Mouse (Mus musculus): Measurements from ENCODE around the gene Psmb9. TPM values are rescaled to one million over a fixed set of nuclear protein-coding genes. Genes with fewer than 3 reads are reported as not detected.

Psmb9 gene
- polyA plus RNA-seq, 1 experiment from 2014 or later = 0.95 TPM

DNA sequence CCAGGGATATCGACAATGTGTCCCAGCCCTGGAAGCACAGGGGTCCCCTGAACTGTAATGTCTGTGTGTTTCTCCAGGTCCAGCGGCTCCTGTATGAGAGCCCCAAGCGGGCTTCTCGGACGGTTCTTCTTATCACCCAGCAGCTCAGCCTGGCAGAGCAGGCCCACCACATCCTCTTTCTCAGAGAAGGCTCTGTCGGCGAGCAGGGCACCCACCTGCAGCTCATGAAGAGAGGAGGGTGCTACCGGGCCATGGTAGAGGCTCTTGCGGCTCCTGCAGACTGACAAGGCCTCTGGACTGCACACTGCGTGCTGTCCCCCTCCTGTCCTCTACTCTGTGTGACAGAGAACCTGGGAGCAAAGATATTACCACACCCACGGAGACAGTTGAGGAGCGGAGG is 8.9 kb upstream of the Psmb9 start:
- H3K9ac ChIP-seq = no peak overlapping the region

DNA sequence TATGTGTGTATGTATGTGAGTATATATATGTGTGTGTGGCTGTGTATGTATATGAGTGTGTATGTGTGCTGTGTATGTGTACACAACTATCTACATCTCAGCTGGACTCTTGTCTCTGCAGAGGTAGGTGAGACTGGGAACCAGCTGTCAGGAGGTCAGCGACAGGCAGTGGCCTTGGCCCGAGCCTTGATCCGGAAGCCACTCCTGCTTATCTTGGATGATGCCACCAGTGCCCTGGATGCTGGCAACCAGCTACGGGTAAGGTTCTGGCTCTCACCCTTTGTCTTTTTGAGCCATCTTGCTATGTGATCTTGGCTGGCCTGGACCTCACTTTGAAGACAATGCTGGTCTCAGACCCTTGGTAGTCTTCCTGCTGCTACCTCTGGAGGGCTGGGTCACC is 7.2 kb upstream of the Psmb9 start:
- ATAC-seq (ENCODE audit: low FRiP score) (no peak), DNase-seq (ENCODE audit: low spot score) (no peak)
- Histone ChIP-seq H3K4me2 (replicated peaks) (no peak overlapping the region), H3K27ac (no peak overlapping the region), H3K9ac (no peak overlapping the region), H3K4me3 (replicated peaks; ENCODE audit: low read length) (no peak overlapping the region), H3K9me3 (ENCODE audit: control insufficient read depth, low read length) (no peaks in the 10 kb centered on the region), H3K27me3 (ENCODE audit: control insufficient read depth, insufficient read depth, low read length) (peaks cover 83% of the 10 kb centered on the region), H3K4me1 (replicated peaks; ENCODE audit: control insufficient read depth, insufficient read depth, low read length) (peaks cover 4% of the 10 kb centered on the region; the same call in 1 of the 2 replicates), H3K36me3 (replicated peaks; ENCODE audit: control insufficient read depth, insufficient read depth) (no peaks in the 10 kb centered on the region)
- 81% methylated on average over 4 of the region's 4 CpGs for WGBS

More for the DNA sequence above, 8.9 kb upstream of the Psmb9 start:
- Histone ChIP-seq H3K27me3 (ENCODE audit: control insufficient read depth, insufficient read depth, low read length) (peaks cover 82% of the 10 kb centered on the region), H3K27ac (no peak overlapping the region), H3K9me3 (ENCODE audit: control insufficient read depth, low read length) (no peaks in the 10 kb centered on the region), H3K4me2 (replicated peaks) (no peak overlapping the region), H3K4me3 (replicated peaks; ENCODE audit: low read length) (no peak overlapping the region), H3K4me1 (replicated peaks; ENCODE audit: control insufficient read depth, insufficient read depth, low read length) (peaks cover 4% of the 10 kb centered on the region; the same call in 1 of the 2 replicates), H3K36me3 (replicated peaks; ENCODE audit: control insufficient read depth, insufficient read depth) (no peaks in the 10 kb centered on the region)
- 33% methylated on average over 12 of the region's 12 CpGs for WGBS
- DNase-seq (ENCODE audit: low spot score) (no peak), ATAC-seq (ENCODE audit: low FRiP score) (no peak)

DNA sequence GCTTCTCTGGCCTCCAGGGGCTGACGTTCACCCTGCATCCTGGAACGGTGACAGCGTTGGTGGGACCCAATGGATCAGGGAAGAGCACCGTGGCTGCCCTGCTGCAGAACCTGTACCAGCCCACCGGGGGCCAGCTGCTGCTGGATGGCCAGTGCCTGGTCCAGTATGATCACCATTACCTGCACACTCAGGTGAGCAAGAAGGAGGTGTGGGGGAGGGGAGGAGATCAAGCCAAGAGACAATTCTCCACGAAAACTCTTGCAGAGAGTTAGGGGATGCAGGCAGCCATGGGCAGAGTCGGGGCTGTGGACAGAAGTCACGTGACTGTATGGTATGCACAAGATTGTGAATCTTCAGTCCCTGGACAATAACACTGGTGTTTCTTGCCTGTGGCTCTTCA is 5.9 kb upstream of the Psmb9 start:
- H3K4me3 ChIP-seq (replicated peaks; ENCODE audit: low read length) = no peak overlapping the region
- WGBS = 57% methylated on average over 8 of the region's 8 CpGs
- H3K9me3 ChIP-seq (ENCODE audit: control insufficient read depth, low read length) = no peaks in the 10 kb centered on the region
- ATAC-seq (ENCODE audit: low FRiP score) (no peak), DNase-seq (ENCODE audit: low spot score) (no peak)
- H3K9ac ChIP-seq = no peak overlapping the region
- H3K27me3 ChIP-seq (ENCODE audit: control insufficient read depth, insufficient read depth, low read length) = peaks cover 83% of the 10 kb centered on the region
- H3K36me3 ChIP-seq (replicated peaks; ENCODE audit: control insufficient read depth, insufficient read depth) = no peaks in the 10 kb centered on the region
- H3K27ac ChIP-seq = no peak overlapping the region
- peaks cover 4% of the 10 kb centered on the region; the same call in 1 of the 2 replicates for H3K4me1 ChIP-seq (replicated peaks; ENCODE audit: control insufficient read depth, insufficient read depth, low read length)
- H3K4me2 ChIP-seq (replicated peaks) = no peak overlapping the region

DNA sequence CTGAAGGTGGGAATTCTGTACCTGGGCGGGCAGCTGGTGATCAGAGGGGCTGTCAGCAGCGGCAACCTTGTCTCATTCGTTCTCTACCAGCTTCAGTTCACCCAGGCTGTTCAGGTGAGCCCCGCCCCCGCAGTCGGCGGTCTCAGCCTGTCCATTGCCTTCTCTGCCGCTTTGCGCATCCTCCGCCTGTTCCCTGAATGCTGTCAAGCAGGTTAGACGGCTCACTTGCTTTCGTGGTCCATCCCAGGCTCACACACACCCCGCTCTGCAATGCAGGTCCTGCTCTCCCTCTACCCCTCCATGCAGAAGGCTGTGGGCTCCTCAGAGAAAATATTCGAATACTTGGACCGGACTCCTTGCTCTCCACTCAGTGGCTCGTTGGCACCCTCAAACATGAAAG is 5.3 kb upstream of the Psmb9 start:
- H3K9ac ChIP-seq = no peak overlapping the region
- WGBS = 26% methylated on average over 16 of the region's 16 CpGs
- H3K9me3 ChIP-seq (ENCODE audit: control insufficient read depth, low read length) = no peaks in the 10 kb centered on the region
- no peak overlapping the region for H3K4me3 ChIP-seq (replicated peaks; ENCODE audit: low read length)
- H3K4me2 ChIP-seq (replicated peaks) = no peak overlapping the region
- H3K27ac ChIP-seq = no peak overlapping the region
- H3K27me3 ChIP-seq (ENCODE audit: control insufficient read depth, insufficient read depth, low read length) = peaks cover 82% of the 10 kb centered on the region
- DNase-seq (ENCODE audit: low spot score) = no peak
- no peak for ATAC-seq (ENCODE audit: low FRiP score)
- no peaks in the 10 kb centered on the region for H3K36me3 ChIP-seq (replicated peaks; ENCODE audit: control insufficient read depth, insufficient read depth)
- H3K4me1 ChIP-seq (replicated peaks; ENCODE audit: control insufficient read depth, insufficient read depth, low read length) = peaks cover 5% of the 10 kb centered on the region

DNA sequence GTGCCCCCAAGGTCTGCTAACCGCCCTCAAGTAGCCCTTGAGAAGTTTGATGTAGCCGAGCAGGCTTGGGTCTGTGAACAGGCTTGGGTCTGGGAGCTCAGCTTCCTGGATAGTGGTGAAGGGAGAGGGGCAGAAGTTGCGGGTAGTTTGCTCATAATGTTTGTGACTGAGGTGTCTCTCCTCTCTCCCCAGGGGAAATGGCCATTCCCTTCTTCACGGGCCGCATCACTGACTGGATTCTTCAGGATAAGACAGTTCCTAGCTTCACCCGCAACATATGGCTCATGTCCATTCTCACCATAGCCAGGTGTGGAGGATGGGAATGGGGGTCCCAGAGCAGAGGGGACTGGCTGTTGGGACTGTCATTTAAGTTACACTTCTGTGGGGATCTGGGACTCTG is 1.4 kb upstream of the Psmb9 start:
- ATAC-seq (ENCODE audit: low FRiP score) = no peak
- no peaks in the 10 kb centered on the region for H3K9me3 ChIP-seq (ENCODE audit: control insufficient read depth, low read length)
- H3K4me1 ChIP-seq (replicated peaks; ENCODE audit: control insufficient read depth, insufficient read depth, low read length) = peaks cover 13% of the 10 kb centered on the region
- WGBS = 69% methylated on average over 6 of the region's 6 CpGs
- H3K27ac ChIP-seq = no peak overlapping the region
- DNase-seq (ENCODE audit: low spot score) = no peak
- no peaks in the 10 kb centered on the region for H3K36me3 ChIP-seq (replicated peaks; ENCODE audit: control insufficient read depth, insufficient read depth)
- no peak overlapping the region for H3K4me3 ChIP-seq (replicated peaks; ENCODE audit: low read length)
- H3K9ac ChIP-seq = no peak overlapping the region
- H3K27me3 ChIP-seq (ENCODE audit: control insufficient read depth, insufficient read depth, low read length) = peaks cover 74% of the 10 kb centered on the region
- H3K4me2 ChIP-seq (replicated peaks) = no peak overlapping the region

DNA sequence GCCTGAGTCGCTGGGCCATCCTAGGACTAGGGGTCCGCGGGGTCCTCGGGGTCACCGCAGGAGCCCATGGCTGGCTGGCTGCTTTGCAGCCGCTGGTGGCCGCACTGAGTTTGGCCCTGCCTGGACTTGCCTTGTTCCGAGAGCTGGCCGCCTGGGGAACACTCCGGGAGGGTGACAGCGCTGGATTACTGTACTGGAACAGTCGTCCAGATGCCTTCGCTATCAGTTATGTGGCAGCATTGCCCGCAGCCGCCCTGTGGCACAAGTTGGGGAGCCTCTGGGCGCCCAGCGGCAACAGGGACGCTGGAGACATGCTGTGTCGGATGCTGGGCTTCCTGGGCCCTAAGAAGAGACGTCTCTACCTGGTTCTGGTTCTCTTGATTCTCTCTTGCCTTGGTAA is 446 bp upstream of the Psmb9 start:
- no peak overlapping the region for H3K27ac ChIP-seq

DNA sequence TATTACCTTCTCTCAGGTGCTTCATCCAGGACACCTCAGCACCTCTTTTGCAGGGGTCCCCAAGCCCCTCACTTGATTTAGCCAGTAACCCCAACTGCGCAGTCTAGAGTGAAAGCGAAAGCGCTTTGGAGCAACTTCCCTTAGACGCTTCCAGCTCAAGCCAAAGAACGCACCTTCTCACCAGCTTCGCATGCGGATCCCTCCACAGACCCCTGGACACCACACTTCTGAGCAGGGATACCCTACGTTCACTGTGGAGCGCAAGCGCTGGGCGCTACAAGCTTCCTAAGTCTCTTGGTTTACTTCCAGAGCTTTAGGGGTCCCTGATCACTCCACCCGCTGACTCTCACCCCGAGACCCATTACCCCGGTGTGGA is 691 bp downstream of the Psmb9 start:
- H3K4me3 ChIP-seq (replicated peaks; ENCODE audit: low read length) = peak overlapping the region; percentile 36
- no peaks in the 10 kb centered on the region for H3K36me3 ChIP-seq (replicated peaks; ENCODE audit: control insufficient read depth, insufficient read depth)
- peaks cover 13% of the 10 kb centered on the region for H3K4me1 ChIP-seq (replicated peaks; ENCODE audit: control insufficient read depth, insufficient read depth, low read length)
- no peak for DNase-seq (ENCODE audit: low spot score)
- peak overlapping the region; percentile 77 for H3K4me2 ChIP-seq (replicated peaks)
- H3K27ac ChIP-seq = no peak overlapping the region
- peak overlapping the region; percentile 32; the same call in 1 of the 2 replicates for H3K9ac ChIP-seq
- peaks cover 57% of the 10 kb centered on the region for H3K27me3 ChIP-seq (ENCODE audit: control insufficient read depth, insufficient read depth, low read length)
- 5% methylated on average over 14 of the region's 14 CpGs for WGBS
- no peak for ATAC-seq (ENCODE audit: low FRiP score)
- H3K9me3 ChIP-seq (ENCODE audit: control insufficient read depth, low read length) = no peaks in the 10 kb centered on the region

More for the DNA sequence above, 446 bp upstream of the Psmb9 start:
- Histone ChIP-seq H3K9ac (peak overlapping the region; percentile 32), H3K4me1 (replicated peaks; ENCODE audit: control insufficient read depth, insufficient read depth, low read length) (peaks cover 13% of the 10 kb centered on the region), H3K27me3 (ENCODE audit: control insufficient read depth, insufficient read depth, low read length) (peaks cover 68% of the 10 kb centered on the region), H3K36me3 (replicated peaks; ENCODE audit: control insufficient read depth, insufficient read depth) (no peaks in the 10 kb centered on the region), H3K4me2 (replicated peaks) (peak overlapping the region; percentile 77), H3K4me3 (replicated peaks; ENCODE audit: low read length) (peak overlapping the region; percentile 36), H3K9me3 (ENCODE audit: control insufficient read depth, low read length) (no peaks in the 10 kb centered on the region)
- 4% methylated on average over 20 of the region's 20 CpGs for WGBS
- DNase-seq (ENCODE audit: low spot score) = no peak
- no peak for ATAC-seq (ENCODE audit: low FRiP score)

DNA sequence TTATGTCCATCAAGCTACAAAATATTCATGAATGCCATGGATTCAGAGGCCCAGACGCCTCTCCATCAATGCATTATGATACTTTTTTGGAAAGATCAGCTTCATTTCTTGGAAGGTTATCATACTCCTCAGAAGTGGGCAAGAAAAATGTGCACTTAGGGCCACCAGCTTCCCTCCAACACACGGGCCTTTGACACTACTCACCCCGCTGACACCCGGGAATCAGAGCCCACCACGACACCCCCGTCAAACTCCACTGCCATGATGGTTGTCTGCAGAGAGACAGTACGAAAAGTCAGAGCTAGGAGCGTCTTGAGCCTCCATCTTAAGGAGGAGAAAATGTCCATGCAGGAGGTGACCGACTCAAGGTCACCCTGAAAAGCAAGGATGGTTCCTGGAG is 2.0 kb downstream of the Psmb9 start:
- H3K4me3 ChIP-seq (replicated peaks; ENCODE audit: low read length) = no peak overlapping the region
- no peak overlapping the region for H3K9ac ChIP-seq
- ATAC-seq (ENCODE audit: low FRiP score) = no peak
- H3K4me1 ChIP-seq (replicated peaks; ENCODE audit: control insufficient read depth, insufficient read depth, low read length) = peaks cover 13% of the 10 kb centered on the region
- WGBS = 91% methylated on average over 9 of the region's 9 CpGs
- no peak overlapping the region for H3K27ac ChIP-seq
- no peak overlapping the region for H3K4me2 ChIP-seq (replicated peaks)
- H3K36me3 ChIP-seq (replicated peaks; ENCODE audit: control insufficient read depth, insufficient read depth) = no peaks in the 10 kb centered on the region
- no peak for DNase-seq (ENCODE audit: low spot score)
- H3K27me3 ChIP-seq (ENCODE audit: control insufficient read depth, insufficient read depth, low read length) = peaks cover 54% of the 10 kb centered on the region
- no peaks in the 10 kb centered on the region for H3K9me3 ChIP-seq (ENCODE audit: control insufficient read depth, low read length)

DNA sequence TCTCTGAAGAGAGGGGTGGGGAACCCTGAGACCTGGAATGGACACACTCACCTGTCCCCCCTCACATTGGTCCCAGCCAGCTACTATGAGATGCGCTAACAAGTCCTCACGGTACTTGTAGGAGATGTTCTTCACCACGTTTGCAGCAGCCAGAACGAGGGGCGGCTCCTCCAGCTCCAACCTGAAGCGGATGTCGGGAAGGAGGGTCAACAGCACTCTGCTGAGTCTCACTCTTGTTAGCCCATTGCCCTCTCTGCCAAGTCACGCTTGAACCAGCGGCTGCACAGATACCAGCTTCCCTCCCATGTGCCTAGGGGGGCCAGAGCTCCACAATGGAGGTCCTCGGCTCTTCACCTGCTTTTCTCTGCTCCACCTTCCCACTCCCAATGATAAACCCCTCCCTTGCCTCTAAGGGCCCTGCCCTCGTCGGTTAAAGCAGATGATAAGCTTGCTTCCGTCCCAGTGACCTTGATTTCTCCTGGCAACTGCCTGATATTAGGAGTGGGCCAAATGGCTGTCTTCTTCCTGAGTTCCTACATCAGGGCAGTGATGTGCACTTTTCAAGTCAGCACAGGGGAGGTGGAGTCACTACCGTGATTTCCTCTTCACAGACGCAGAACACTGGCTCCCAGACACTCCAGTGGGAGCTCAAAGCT is 3.9 kb downstream of the Psmb9 start:
- ATAC-seq (ENCODE audit: low FRiP score) (no peak), DNase-seq (ENCODE audit: low spot score) (no peak)
- Histone ChIP-seq H3K27me3 (ENCODE audit: control insufficient read depth, insufficient read depth, low read length) (peaks cover 38% of the 10 kb centered on the region), H3K9ac (no peak overlapping the region), H3K27ac (no peak overlapping the region), H3K36me3 (replicated peaks; ENCODE audit: control insufficient read depth, insufficient read depth) (no peaks in the 10 kb centered on the region), H3K4me1 (replicated peaks; ENCODE audit: control insufficient read depth, insufficient read depth, low read length) (peaks cover 13% of the 10 kb centered on the region), H3K4me2 (replicated peaks) (no peak overlapping the region), H3K4me3 (replicated peaks; ENCODE audit: low read length) (no peak overlapping the region), H3K9me3 (ENCODE audit: control insufficient read depth, low read length) (no peaks in the 10 kb centered on the region)
- WGBS = 80% methylated on average over 15 of the region's 15 CpGs

All from hindbrain, embryonic 14.5 days (tissue).